ENCODE assay signal across 8 mouse cellular contexts in genomic region chr11:121017703-121018102, GRCm38 (mm10). TPM values are rescaled to one million over a fixed set of nuclear protein-coding genes. Genes with fewer than 3 reads are reported as not detected.
DNase-seq lines count a peak whose midpoint lies in the region; ATAC-seq and TF ChIP-seq lines count a peak whose summit lies in the region.

No protein-coding gene starts in this region.

- no peak overlapping the region for H3K27ac ChIP-seq in embryonic facial prominence, embryonic 14.5 days (replicated peaks; ENCODE audit: low read depth, low read length)
- H3K27ac ChIP-seq in heart, embryonic 15.5 days: no peak overlapping the region
- H3K27ac ChIP-seq in kidney, postnatal 0 days: no peak overlapping the region
- no peak overlapping the region for H3K27ac ChIP-seq in liver, embryonic 14.5 days
- no peak overlapping the region for H3K27ac ChIP-seq in neural tube, embryonic 12.5 days
- H3K27ac ChIP-seq in stomach, postnatal 0 days (replicated peaks): no peak overlapping the region

- H3K4me1 ChIP-seq in embryonic facial prominence, embryonic 14.5 days (ENCODE audit: control insufficient read depth, insufficient read depth, low read length): 0 out of 2 replicates have a peak, but pooled peaks cover 4% of the 10 kb centered on the region
- peaks cover 10% of the 10 kb centered on the region for H3K4me1 ChIP-seq in heart, embryonic 15.5 days (replicated peaks)
- H3K4me1 ChIP-seq in kidney, postnatal 0 days (replicated peaks; ENCODE audit: insufficient read depth, low read length): no peaks in the 10 kb centered on the region
- no peaks in the 10 kb centered on the region for H3K4me1 ChIP-seq in liver, embryonic 14.5 days (replicated peaks; ENCODE audit: control insufficient read depth in 2 of 2, insufficient read depth in 2 of 2, low read length in 1 of 2)
- H3K4me1 ChIP-seq in neural tube, embryonic 12.5 days: no peaks in the 10 kb centered on the region
- no peaks in the 10 kb centered on the region for H3K4me1 ChIP-seq in stomach, postnatal 0 days (replicated peaks; ENCODE audit: control insufficient read depth, insufficient read depth)

- TF ChIP-seq CTCF in kidney, postnatal 0 days (IDR thresholded peaks at IDR 0.05; ENCODE audit: low read depth): peak; percentile 85
- TF ChIP-seq CTCF in liver, embryonic 14.5 days (IDR thresholded peaks at IDR 0.05; ENCODE audit: low read depth): peak; percentile 90
- TF ChIP-seq CTCF in stomach, postnatal 0 days (IDR thresholded peaks at IDR 0.05; ENCODE audit: low read depth): peak; percentile 91

- no peaks in the 10 kb centered on the region for H3K36me3 ChIP-seq in embryonic facial prominence, embryonic 14.5 days (ENCODE audit: control insufficient read depth, insufficient read depth, low read length)
- H3K36me3 ChIP-seq in heart, embryonic 15.5 days: no peaks in the 10 kb centered on the region
- H3K36me3 ChIP-seq in kidney, postnatal 0 days (ENCODE audit: insufficient read depth, low read length): no peaks in the 10 kb centered on the region
- no peaks in the 10 kb centered on the region for H3K36me3 ChIP-seq in liver, embryonic 14.5 days (replicated peaks; ENCODE audit: control insufficient read depth, insufficient read depth, low read depth)
- no peaks in the 10 kb centered on the region for H3K36me3 ChIP-seq in neural tube, embryonic 12.5 days
- H3K36me3 ChIP-seq in stomach, postnatal 0 days (ENCODE audit: control insufficient read depth, insufficient read depth, low read length): no peaks in the 10 kb centered on the region

- no peak overlapping the region for H3K4me2 ChIP-seq in embryonic facial prominence, embryonic 14.5 days (ENCODE audit: low read depth, low read length)
- H3K4me2 ChIP-seq in heart, embryonic 15.5 days: no peak overlapping the region
- no peak overlapping the region for H3K4me2 ChIP-seq in kidney, postnatal 0 days (ENCODE audit: low read length)
- no peak overlapping the region for H3K4me2 ChIP-seq in liver, embryonic 14.5 days (ENCODE audit: low read depth)
- no peak overlapping the region for H3K4me2 ChIP-seq in neural tube, embryonic 12.5 days (replicated peaks)
- no peak overlapping the region for H3K4me2 ChIP-seq in stomach, postnatal 0 days (replicated peaks; ENCODE audit: low read depth)

- WGBS in embryonic facial prominence, embryonic 14.5 days: 38% methylated on average over 3 of the region's 3 CpGs
- WGBS in heart, embryonic 15.5 days: 30% methylated on average over 3 of the region's 3 CpGs
- WGBS in kidney, postnatal 0 days: 33% methylated on average over 3 of the region's 3 CpGs
- 28% methylated on average over 3 of the region's 3 CpGs for WGBS in liver, embryonic 14.5 days (ENCODE audit: insufficient replicate concordance)
- 48% methylated on average over 3 of the region's 3 CpGs for WGBS in neural tube, embryonic 12.5 days
- 46% methylated on average over 3 of the region's 3 CpGs for WGBS in stomach, postnatal 0 days

- ATAC-seq in embryonic facial prominence, embryonic 14.5 days (ENCODE audit: low read depth): peak; percentile 86
- ATAC-seq in heart, embryonic 15.5 days (replicated peaks; ENCODE audit: insufficient number of reproducible peaks, insufficient read depth, low FRiP score, low read depth): peak; percentile 68; the same call in 1 of the 2 replicates
- ATAC-seq in kidney, postnatal 0 days (replicated peaks; ENCODE audit: low FRiP score, low read depth): peak; percentile 75
- peak; percentile 62; the same call in 1 of the 2 replicates for ATAC-seq in liver, embryonic 14.5 days (ENCODE audit: insufficient read depth)
- ATAC-seq in neural tube, embryonic 12.5 days (ENCODE audit: low FRiP score, low read depth): 0 out of 2 replicates have a peak, but pooled peaks have one; percentile 21
- ATAC-seq in stomach, postnatal 0 days (ENCODE audit: low FRiP score, low TSS enrichment): peak; percentile 78

- H3K4me3 ChIP-seq in embryonic facial prominence, embryonic 14.5 days (ENCODE audit: low read depth, low read length): no peak overlapping the region
- H3K4me3 ChIP-seq in heart, embryonic 15.5 days: no peak overlapping the region
- no peak overlapping the region for H3K4me3 ChIP-seq in kidney, postnatal 0 days (replicated peaks; ENCODE audit: low read depth, low read length)
- no peak overlapping the region for H3K4me3 ChIP-seq in liver, embryonic 14.5 days (ENCODE audit: insufficient read depth in 1 of 2, low read depth in 2 of 2, low read length in 2 of 2)
- no peak overlapping the region for H3K4me3 ChIP-seq in neural tube, embryonic 12.5 days
- no peak overlapping the region for H3K4me3 ChIP-seq in stomach, postnatal 0 days (ENCODE audit: low read depth, low read length)

- no peak for TF ChIP-seq EP300 in liver, embryonic 14.5 days (IDR thresholded peaks at IDR 0.05; ENCODE audit: low read depth)
- TF ChIP-seq EP300 in stomach, postnatal 0 days (optimal IDR thresholded peaks at IDR 0.05): no peak

- H3K9me3 ChIP-seq in embryonic facial prominence, embryonic 14.5 days (ENCODE audit: control insufficient read depth, low read length): no peaks in the 10 kb centered on the region
- no peaks in the 10 kb centered on the region for H3K9me3 ChIP-seq in heart, embryonic 15.5 days (replicated peaks)
- H3K9me3 ChIP-seq in kidney, postnatal 0 days (replicated peaks; ENCODE audit: low read length): no peaks in the 10 kb centered on the region
- no peaks in the 10 kb centered on the region for H3K9me3 ChIP-seq in liver, embryonic 14.5 days (ENCODE audit: control insufficient read depth, low read length)
- H3K9me3 ChIP-seq in neural tube, embryonic 12.5 days: no peaks in the 10 kb centered on the region
- H3K9me3 ChIP-seq in stomach, postnatal 0 days (ENCODE audit: control insufficient read depth, low read length): no peaks in the 10 kb centered on the region

- peak; percentile 68 for DNase-seq in CD4-positive helper T cell, adult 2 months (ENCODE audit: low read depth, low spot score)
- DNase-seq in adrenal gland, postnatal 10 days: peak; percentile 77
- peak; percentile 75 for DNase-seq in embryonic facial prominence, embryonic 14.5 days (ENCODE audit: low spot score)
- peak; percentile 87 for DNase-seq in kidney, postnatal 0 days (ENCODE audit: low spot score)
- DNase-seq in liver, embryonic 14.5 days (ENCODE audit: low read depth in 3 of 3, low spot score in 3 of 3): peak; percentile 18 to 32 (median 28)
- peak; percentile 72 for DNase-seq in stomach, postnatal 0 days (ENCODE audit: low spot score)

- no peaks in the 10 kb centered on the region for H3K27me3 ChIP-seq in embryonic facial prominence, embryonic 14.5 days (replicated peaks; ENCODE audit: control insufficient read depth, insufficient read depth, low read length)
- H3K27me3 ChIP-seq in heart, embryonic 15.5 days: no peaks in the 10 kb centered on the region
- no peaks in the 10 kb centered on the region for H3K27me3 ChIP-seq in kidney, postnatal 0 days (ENCODE audit: insufficient read depth, low read length)
- no peaks in the 10 kb centered on the region for H3K27me3 ChIP-seq in liver, embryonic 14.5 days (ENCODE audit: control insufficient read depth, insufficient read depth, low read length)
- H3K27me3 ChIP-seq in neural tube, embryonic 12.5 days (replicated peaks): no peaks in the 10 kb centered on the region
- no peaks in the 10 kb centered on the region for H3K27me3 ChIP-seq in stomach, postnatal 0 days (ENCODE audit: control insufficient read depth, insufficient read depth, low read length)

- H3K9ac ChIP-seq in embryonic facial prominence, embryonic 14.5 days (ENCODE audit: low read depth, low read length): no peak overlapping the region
- no peak overlapping the region for H3K9ac ChIP-seq in heart, embryonic 15.5 days
- H3K9ac ChIP-seq in kidney, postnatal 0 days (ENCODE audit: low read depth, low read length): no peak overlapping the region
- no peak overlapping the region for H3K9ac ChIP-seq in liver, embryonic 14.5 days (replicated peaks)
- no peak overlapping the region for H3K9ac ChIP-seq in neural tube, embryonic 12.5 days
- no peak overlapping the region for H3K9ac ChIP-seq in stomach, postnatal 0 days (ENCODE audit: low read length)

RNA-seq across cellular contexts. Expression of gene Cd7, which starts 21.5 kb away (rescaled TPM):
- 1 to 10 TPM; 1.7 to 2.8 TPM for total RNA-seq in adrenal gland, postnatal 10 days (2021)
- 0.93 and 1.1 TPM in 2 replicates for polyA plus RNA-seq in embryonic facial prominence, embryonic 14.5 days (2014; fragmentation: Nextera tagmentation; extraction: Ambion mirVana)
- polyA plus RNA-seq in heart, embryonic 15.5 days (2015; fragmentation: Nextera tagmentation; extraction: Ambion mirVana): 0.74 and 3.4 TPM in 2 replicates
- polyA plus RNA-seq in kidney, postnatal 0 days (2015; fragmentation: Nextera tagmentation; extraction: Ambion mirVana): 0.16 and 0.23 TPM in 2 replicates
- polyA plus RNA-seq in liver, embryonic 14.5 days (2012; rRNA removed): 0.37 and 0.54 TPM in 2 replicates
- polyA plus RNA-seq in liver, embryonic 14.5 days (2014; fragmentation: Nextera tagmentation; extraction: Ambion mirVana): 0.56 and 0.57 TPM in 2 replicates
- polyA plus RNA-seq in neural tube, embryonic 12.5 days (2016; fragmentation: Nextera tagmentation; extraction: Ambion mirVana): 0.34 and 0.47 TPM in 2 replicates
- polyA plus RNA-seq in stomach, postnatal 0 days (2015; fragmentation: Nextera tagmentation; extraction: Ambion mirVana): 0.31 and 0.51 TPM in 2 replicates

RNA-seq across cellular contexts. Expression of gene Csnk1d, which starts 26.6 kb away (rescaled TPM):
- total RNA-seq in adrenal gland, postnatal 10 days (2021): 100 to 1,000 TPM; 129 to 131 TPM
- polyA plus RNA-seq in embryonic facial prominence, embryonic 14.5 days (2014; fragmentation: Nextera tagmentation; extraction: Ambion mirVana): 59.6 and 65.2 TPM in 2 replicates
- 59.5 and 79.0 TPM in 2 replicates for polyA plus RNA-seq in heart, embryonic 15.5 days (2015; fragmentation: Nextera tagmentation; extraction: Ambion mirVana)
- 102 and 106 TPM in 2 replicates for polyA plus RNA-seq in kidney, postnatal 0 days (2015; fragmentation: Nextera tagmentation; extraction: Ambion mirVana)
- polyA plus RNA-seq in liver, embryonic 14.5 days (2012; rRNA removed): 22.5 and 27.0 TPM in 2 replicates
- polyA plus RNA-seq in liver, embryonic 14.5 days (2014; fragmentation: Nextera tagmentation; extraction: Ambion mirVana): 17.1 and 19.6 TPM in 2 replicates
- 157 TPM in 2 replicates for polyA plus RNA-seq in neural tube, embryonic 12.5 days (2016; fragmentation: Nextera tagmentation; extraction: Ambion mirVana)
- polyA plus RNA-seq in stomach, postnatal 0 days (2015; fragmentation: Nextera tagmentation; extraction: Ambion mirVana): 60.7 and 63.8 TPM in 2 replicates

RNA-seq across cellular contexts. Expression of gene Sectm1b, which starts 45.7 kb away (rescaled TPM):
- not detected for total RNA-seq in adrenal gland, postnatal 10 days (2021)
- polyA plus RNA-seq in embryonic facial prominence, embryonic 14.5 days (2014; fragmentation: Nextera tagmentation; extraction: Ambion mirVana): 0.34 and 0.72 TPM in 2 replicates
- polyA plus RNA-seq in heart, embryonic 15.5 days (2015; fragmentation: Nextera tagmentation; extraction: Ambion mirVana): not detected in 2 replicates
- polyA plus RNA-seq in kidney, postnatal 0 days (2015; fragmentation: Nextera tagmentation; extraction: Ambion mirVana): 2.0 and 2.4 TPM in 2 replicates
- polyA plus RNA-seq in liver, embryonic 14.5 days (2012; rRNA removed): 0.05 and 0.08 TPM in 2 replicates
- 0.04 TPM in 1 of 2 replicates, not detected in the other for polyA plus RNA-seq in liver, embryonic 14.5 days (2014; fragmentation: Nextera tagmentation; extraction: Ambion mirVana)
- not detected in 2 replicates for polyA plus RNA-seq in neural tube, embryonic 12.5 days (2016; fragmentation: Nextera tagmentation; extraction: Ambion mirVana)
- 113 and 133 TPM in 2 replicates for polyA plus RNA-seq in stomach, postnatal 0 days (2015; fragmentation: Nextera tagmentation; extraction: Ambion mirVana)

Comparison
In these comparisons a context has a peak if more than half of its experiments do, and no peak if none do; other contexts are left out.
1. DNase-seq: peak in every context shown above with its lines; median percentile 87 in kidney, postnatal 0 days; 77 in adrenal gland, postnatal 10 days; 75 in embryonic facial prominence, embryonic 14.5 days; 72 in stomach, postnatal 0 days; 68 in CD4-positive helper T cell, adult 2 months; 28 in liver, embryonic 14.5 days.
2. ATAC-seq: peak in every context shown above with its lines; median percentile 86 in embryonic facial prominence, embryonic 14.5 days; 78 in stomach, postnatal 0 days; 75 in kidney, postnatal 0 days; 68 in heart, embryonic 15.5 days; 62 in liver, embryonic 14.5 days; 21 in neural tube, embryonic 12.5 days.
3. RNA of gene Sectm1b, which starts 45.7 kb away (polyA plus RNA-seq): 113 to 133 TPM in stomach, postnatal 0 days; 2.0 to 2.4 TPM in kidney, postnatal 0 days, 0.34 to 0.72 TPM in embryonic facial prominence, embryonic 14.5 days, 0.04 to 0.08 TPM in liver, embryonic 14.5 days, not detected in heart, embryonic 15.5 days and not detected in neural tube, embryonic 12.5 days; every median in the first group is over 10 times any median in the second.
4. Peak in every context shown above with its lines, with median percentiles within 50 percentile points of each other: CTCF ChIP-seq.